Mouse (Mus musculus): ENCODE measurements around the gene Dbp. TPM values are rescaled to one million over a fixed set of nuclear protein-coding genes. Genes with fewer than 3 reads are reported as not detected.

Dbp gene
- polyA plus RNA-seq, 2 experiments = 0.51 to 0.69 TPM

- peaks cover 21 to 23% of the 10 kb centered on the region in 2 experiments for H3K4me1 ChIP-seq (replicated peaks; ENCODE audit: control insufficient read depth in 2 of 2, insufficient read depth in 2 of 2, low read length in 1 of 2)
- WGBS (ENCODE audit: insufficient replicate concordance) = 11% methylated on average over 14 of the region's 14 CpGs
Measured at GRCm38 (mm10) chr7:45714630-45715089, 9.8 kb downstream of the Dbp start.

GRCm38 (mm10) chr7:45715090-45715708 is 10.3 kb downstream of the Dbp start, which contains the start of gene Rpl18:
Rpl18 (plus strand) TSS chr7:45715457.
- no peak for TF ChIP-seq CTCF (IDR thresholded peaks at IDR 0.05; ENCODE audit: low read depth)
- no peak for TF ChIP-seq EP300 (IDR thresholded peaks at IDR 0.05; ENCODE audit: low read depth)
- Histone ChIP-seq H3K4me3 (ENCODE audit: insufficient read depth in 1 of 2, low read depth in 2 of 2, low read length in 2 of 2) (peak within 1 kb of the TSS; percentile 66 to 90), H3K27me3 (ENCODE audit: control insufficient read depth, insufficient read depth, low read length) (no peaks in the 10 kb centered on the region), H3K4me1 (replicated peaks; ENCODE audit: control insufficient read depth in 2 of 2, insufficient read depth in 2 of 2, low read length in 1 of 2) (peaks cover 21 to 26% of the 10 kb centered on the region in 2 experiments), H3K36me3 (replicated peaks; ENCODE audit: control insufficient read depth, insufficient read depth, low read depth) (peaks cover 25% of the 10 kb centered on the region), H3K9ac (replicated peaks) (peak within 1 kb of the TSS; percentile 99), H3K27ac (peak within 1 kb of the TSS; percentile 73), H3K4me2 (ENCODE audit: low read depth) (peak within 1 kb of the TSS; percentile 81), H3K9me3 (ENCODE audit: control insufficient read depth, low read length) (no peaks in the 10 kb centered on the region)
- 7% methylated on average over 34 of the region's 34 CpGs for WGBS (ENCODE audit: insufficient replicate concordance)
- peak; percentile 85 for ATAC-seq (ENCODE audit: insufficient read depth)
- DNase-seq (ENCODE audit: low read depth in 3 of 3, low spot score in 3 of 3) = peak; percentile 91 to 93 (median 92)

More at GRCm38 (mm10) chr7:45714630-45715089, 9.8 kb downstream of the Dbp start:
- peak overlapping the region; percentile 5 for H3K27ac ChIP-seq
- H3K4me3 ChIP-seq (ENCODE audit: insufficient read depth in 1 of 2, low read depth in 2 of 2, low read length in 2 of 2) = peak overlapping the region; percentile 66 to 90
- H3K36me3 ChIP-seq (replicated peaks; ENCODE audit: control insufficient read depth, insufficient read depth, low read depth) = peaks cover 21% of the 10 kb centered on the region
- no peaks in the 10 kb centered on the region for H3K27me3 ChIP-seq (ENCODE audit: control insufficient read depth, insufficient read depth, low read length)
- TF ChIP-seq CTCF (IDR thresholded peaks at IDR 0.05; ENCODE audit: low read depth) (no peak), EP300 (IDR thresholded peaks at IDR 0.05; ENCODE audit: low read depth) (no peak)
- peak overlapping the region; percentile 56; the same call in 1 of the 2 replicates for H3K9ac ChIP-seq (replicated peaks)
- ATAC-seq (ENCODE audit: insufficient read depth) (peak; percentile 57), DNase-seq (ENCODE audit: low read depth in 3 of 3, low spot score in 3 of 3) (peak in 2 of 3 experiments; percentile 52 to 66)
- peak overlapping the region; percentile 81 for H3K4me2 ChIP-seq (ENCODE audit: low read depth)
- no peaks in the 10 kb centered on the region for H3K9me3 ChIP-seq (ENCODE audit: control insufficient read depth, low read length)

GRCm38 (mm10) chr7:45715741-45716459 is 11.0 kb downstream of the Dbp start:
- peaks cover 21 to 26% of the 10 kb centered on the region in 2 experiments for H3K4me1 ChIP-seq (replicated peaks; ENCODE audit: control insufficient read depth in 2 of 2, insufficient read depth in 2 of 2, low read length in 1 of 2)
- H3K4me2 ChIP-seq (ENCODE audit: low read depth) = peak overlapping the region; percentile 81
- WGBS (ENCODE audit: insufficient replicate concordance) = 40% methylated on average over 19 of the region's 19 CpGs
- H3K9ac ChIP-seq (replicated peaks) = peak overlapping the region; percentile 99
- TF ChIP-seq EP300 (IDR thresholded peaks at IDR 0.05; ENCODE audit: low read depth) (no peak), CTCF (IDR thresholded peaks at IDR 0.05; ENCODE audit: low read depth) (no peak)
- no peaks in the 10 kb centered on the region for H3K27me3 ChIP-seq (ENCODE audit: control insufficient read depth, insufficient read depth, low read length)
- H3K9me3 ChIP-seq (ENCODE audit: control insufficient read depth, low read length) = no peaks in the 10 kb centered on the region
- H3K27ac ChIP-seq = peak overlapping the region; percentile 73
- peaks cover 27% of the 10 kb centered on the region for H3K36me3 ChIP-seq (replicated peaks; ENCODE audit: control insufficient read depth, insufficient read depth, low read depth)
- H3K4me3 ChIP-seq (ENCODE audit: insufficient read depth in 1 of 2, low read depth in 2 of 2, low read length in 2 of 2) = peak overlapping the region; percentile 35 to 90
- DNase-seq (ENCODE audit: low read depth in 3 of 3, low spot score in 3 of 3) (no peak), ATAC-seq (ENCODE audit: insufficient read depth) (no peak)

GRCm38 (mm10) chr7:45716460-45716857 is 11.6 kb downstream of the Dbp start:
- peak overlapping the region; percentile 99 for H3K9ac ChIP-seq (replicated peaks)
- H3K4me3 ChIP-seq (ENCODE audit: insufficient read depth in 1 of 2, low read depth in 2 of 2, low read length in 2 of 2) = peak overlapping the region; percentile 90
- H3K36me3 ChIP-seq (replicated peaks; ENCODE audit: control insufficient read depth, insufficient read depth, low read depth) = peaks cover 30% of the 10 kb centered on the region

More at GRCm38 (mm10) chr7:45716460-45716857, 11.6 kb downstream of the Dbp start:
- Histone ChIP-seq H3K9me3 (ENCODE audit: control insufficient read depth, low read length) (no peaks in the 10 kb centered on the region), H3K4me1 (replicated peaks; ENCODE audit: control insufficient read depth in 2 of 2, insufficient read depth in 2 of 2, low read length in 1 of 2) (peaks cover 21 to 26% of the 10 kb centered on the region in 2 experiments), H3K4me2 (ENCODE audit: low read depth) (peak overlapping the region; percentile 81), H3K27ac (peak overlapping the region; percentile 73; the same call in 1 of the 2 replicates), H3K27me3 (ENCODE audit: control insufficient read depth, insufficient read depth, low read length) (no peaks in the 10 kb centered on the region)
- 59% methylated on average over 3 of the region's 3 CpGs for WGBS (ENCODE audit: insufficient replicate concordance)
- DNase-seq (ENCODE audit: low read depth in 3 of 3, low spot score in 3 of 3) = no peak
- no peak for ATAC-seq (ENCODE audit: insufficient read depth)
- TF ChIP-seq EP300 (IDR thresholded peaks at IDR 0.05; ENCODE audit: low read depth) (no peak), CTCF (IDR thresholded peaks at IDR 0.05; ENCODE audit: low read depth) (no peak)
